Mouse (Mus musculus) A20 (cell line): ENCODE measurements around the gene Camk2n1.

Source experiments
- DNase-seq: peaks from one replicate; pipeline ENCODE4 v3.0.0-alpha.2; 2011; ENCODE audit warnings: low read depth, low spot score

Gene Camk2n1

DNA sequence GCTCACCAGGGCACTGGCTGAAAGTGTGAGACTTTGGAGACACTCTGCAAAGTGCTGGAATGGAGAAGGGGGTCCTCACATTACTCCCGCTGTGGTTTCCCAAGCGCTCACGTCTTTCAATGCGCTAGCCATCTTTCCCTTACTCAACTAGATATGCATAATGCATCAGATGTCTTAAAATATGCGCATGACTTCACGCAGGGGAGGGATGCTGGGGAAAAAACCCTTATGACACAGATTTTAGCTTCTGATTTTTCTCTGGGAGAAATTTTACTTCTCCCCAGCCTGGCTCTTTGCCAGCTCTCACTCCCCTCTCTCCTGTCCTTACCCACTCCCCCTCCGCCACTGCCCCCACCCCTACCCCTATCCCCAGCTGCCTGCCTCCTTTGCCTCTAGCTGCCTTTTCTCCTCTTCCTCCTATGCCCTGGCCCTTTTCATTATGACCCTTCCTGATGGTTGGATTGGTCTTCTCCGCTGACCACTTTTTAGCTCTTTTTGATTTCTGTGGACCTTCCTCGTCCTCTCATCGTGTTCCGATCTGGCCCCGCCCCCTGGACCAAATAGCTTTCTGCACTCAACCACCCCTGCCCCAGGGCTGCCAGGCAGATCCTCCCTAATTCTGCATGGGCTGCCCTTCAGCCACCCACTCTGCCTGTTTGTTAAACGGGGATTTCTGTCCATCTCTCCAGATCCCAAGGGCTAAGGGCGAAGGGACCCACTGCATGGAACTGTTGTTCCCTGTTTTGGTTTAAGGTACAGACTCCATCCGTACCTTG lies 6.1 kb upstream of the Camk2n1 start:
- no peak for DNase-seq

DNA sequence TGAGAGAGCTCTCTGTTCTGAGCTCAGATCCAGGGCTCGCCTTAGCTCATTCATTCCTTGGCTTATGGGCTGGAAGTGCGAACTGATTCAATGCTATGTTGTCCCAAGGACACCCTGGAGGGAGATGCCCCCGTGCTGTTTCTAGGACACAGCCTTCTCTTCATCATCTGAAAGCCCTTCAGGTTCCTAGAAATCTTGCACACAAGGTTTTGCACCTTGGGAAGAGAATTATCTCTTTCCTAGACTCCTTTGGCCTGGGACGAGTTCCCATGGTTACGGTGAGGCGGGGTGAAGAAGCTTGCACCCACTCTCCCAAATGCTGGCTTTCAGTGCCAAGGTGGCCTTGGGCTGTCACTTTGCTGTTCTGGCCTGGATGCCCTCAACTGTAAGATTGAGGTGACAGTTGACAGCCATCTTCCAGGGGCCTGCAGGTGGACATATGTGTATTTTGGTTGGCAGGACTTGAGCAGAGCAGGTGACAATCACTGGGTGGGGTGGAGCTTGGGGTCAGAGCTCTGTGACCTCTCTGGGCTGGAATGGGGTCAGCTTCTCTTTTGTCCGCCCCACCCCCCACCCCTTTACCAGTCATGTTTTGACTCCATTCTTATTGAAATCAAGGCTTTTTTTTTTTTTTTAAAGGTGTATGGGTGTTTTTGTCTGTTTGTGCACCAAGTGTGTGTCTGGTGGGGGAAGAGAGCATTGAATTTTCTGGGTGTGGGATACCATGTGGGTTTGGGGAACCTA lies 5.1 kb upstream of the Camk2n1 start:
- DNase-seq = no peak

DNA sequence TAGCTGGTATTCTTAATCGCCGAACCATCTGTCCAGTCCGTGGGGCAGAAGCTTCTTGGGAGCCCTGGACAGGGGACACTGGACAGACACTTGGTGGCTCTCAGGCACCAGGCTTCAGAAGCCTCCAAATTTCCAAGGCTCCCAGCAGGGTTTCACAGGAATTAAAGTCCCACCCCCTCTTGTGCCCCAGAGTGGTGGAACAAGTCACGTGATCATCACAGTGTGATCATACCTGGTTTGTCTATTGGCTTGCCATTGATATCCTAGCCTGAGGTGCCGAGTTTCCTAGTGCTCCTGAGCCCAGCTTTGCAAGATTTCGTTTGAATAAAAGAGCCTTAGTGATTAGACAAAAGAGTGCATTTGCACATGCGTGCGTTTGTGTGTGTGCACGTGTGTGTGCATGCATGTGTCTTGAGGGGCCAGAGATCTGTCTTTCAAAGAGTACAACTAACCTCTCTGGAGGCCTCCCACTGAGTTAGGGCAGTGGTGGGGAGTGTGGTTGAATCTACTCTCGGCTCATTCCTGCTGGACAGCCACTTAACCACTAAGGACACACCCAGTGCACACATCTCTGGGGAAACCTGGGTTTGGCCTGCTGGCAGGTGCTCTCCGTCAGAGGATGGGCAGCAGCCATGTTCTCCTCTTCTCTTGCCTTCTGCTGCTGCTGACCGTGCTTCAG lies 4.3 kb upstream of the Camk2n1 start:
- no peak for DNase-seq

DNA sequence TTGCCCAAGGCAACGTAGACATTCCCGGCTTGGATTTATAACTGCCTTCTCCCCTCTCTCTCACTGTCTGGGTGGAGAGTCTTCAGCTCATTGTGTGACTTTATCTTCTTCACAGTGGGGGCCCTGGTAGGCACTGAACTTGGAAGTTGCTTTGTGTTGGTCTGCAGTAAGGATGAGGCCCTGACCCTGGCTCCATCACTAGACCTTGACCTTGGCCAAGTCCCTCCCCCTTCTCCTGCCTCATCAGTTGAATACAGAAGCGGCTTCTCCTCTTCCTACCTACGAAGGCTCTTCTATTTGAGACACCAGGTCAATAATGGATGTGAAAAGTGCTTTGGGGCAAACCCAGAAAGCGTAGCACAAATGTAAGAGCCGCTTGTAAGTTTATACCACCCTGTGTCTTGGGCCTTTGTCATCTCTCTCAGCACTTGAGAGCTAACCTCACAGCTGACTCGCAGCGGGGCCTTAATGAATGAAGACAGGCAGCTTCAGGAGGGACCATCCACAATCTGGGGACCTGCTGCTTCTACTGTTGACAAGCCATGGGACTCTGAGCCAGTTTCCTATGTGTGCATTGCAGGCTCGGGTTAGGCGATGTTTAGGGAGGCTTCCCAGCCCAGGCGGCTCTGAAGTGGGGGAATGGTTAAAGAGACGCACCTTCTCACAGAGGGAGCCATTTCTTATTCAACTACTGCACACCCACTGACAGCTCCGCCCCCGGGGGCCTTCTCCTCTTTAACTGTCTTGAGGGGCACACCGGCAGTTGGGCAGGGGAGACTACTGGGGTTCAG lies 1.6 kb upstream of the Camk2n1 start:
- DNase-seq = no peak

DNA sequence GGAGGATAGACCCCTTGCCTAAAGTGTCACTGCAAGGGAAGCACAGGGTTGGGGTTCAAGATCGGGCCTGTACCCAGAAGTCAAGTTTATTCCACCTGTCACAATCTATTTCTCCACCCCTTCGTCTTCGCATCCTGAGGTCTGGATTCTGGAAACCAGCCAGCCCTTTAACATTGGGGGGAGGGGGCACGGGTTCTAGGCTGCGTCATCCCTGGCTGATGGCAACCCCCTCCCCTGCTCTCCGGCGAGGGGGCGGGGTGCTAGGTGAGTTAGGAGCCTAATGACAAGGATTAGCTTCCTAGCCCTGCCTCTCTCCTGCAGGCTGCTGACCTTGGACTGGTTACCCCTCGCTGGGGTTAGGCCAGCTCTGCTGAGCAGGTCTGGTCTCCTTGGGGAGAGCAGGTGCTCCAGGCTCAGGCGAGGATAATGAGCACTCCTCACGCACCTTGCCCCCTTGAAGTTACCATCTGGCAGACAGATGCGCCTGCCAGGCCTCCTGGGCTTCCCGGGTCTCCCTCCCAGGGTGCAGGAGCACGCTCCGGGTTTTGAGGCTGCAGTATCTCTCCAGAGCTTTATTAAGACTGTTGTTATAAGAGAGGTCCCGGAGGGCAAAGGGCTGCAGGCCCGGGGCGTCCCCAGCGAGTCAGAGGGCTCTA lies 889 bp upstream of the Camk2n1 start:
- no peak for DNase-seq

DNA sequence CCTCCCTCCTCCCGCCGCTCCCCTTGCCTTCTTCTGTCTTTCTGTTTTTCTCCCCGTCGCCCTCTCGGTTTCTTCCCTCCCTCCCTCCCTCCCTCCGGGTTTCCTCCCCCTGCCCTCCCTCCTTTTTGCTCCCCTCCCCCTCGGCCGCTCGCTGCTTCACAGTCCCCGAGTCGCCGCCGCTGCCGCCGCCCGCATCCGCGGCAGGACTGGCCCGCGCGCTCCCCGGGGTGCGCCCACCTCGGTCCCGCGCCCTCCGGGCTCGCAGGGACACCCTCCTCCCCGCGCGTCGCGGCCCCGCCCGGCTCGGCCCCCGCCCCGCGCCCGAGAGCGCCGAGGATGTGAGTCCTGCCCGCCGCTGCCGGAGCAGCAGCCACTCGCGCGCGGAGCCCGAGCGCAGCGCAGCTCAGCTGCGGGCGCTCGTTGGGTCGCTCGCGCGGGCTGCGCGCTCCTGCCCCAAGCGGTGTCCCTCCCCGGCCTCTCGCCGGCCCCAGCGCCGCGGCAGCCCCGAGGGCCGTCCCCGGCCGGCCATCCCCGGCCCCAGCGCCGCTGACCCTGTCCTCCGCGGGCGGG lies 542 bp downstream of the Camk2n1 start:
- DNase-seq = no peak

DNA sequence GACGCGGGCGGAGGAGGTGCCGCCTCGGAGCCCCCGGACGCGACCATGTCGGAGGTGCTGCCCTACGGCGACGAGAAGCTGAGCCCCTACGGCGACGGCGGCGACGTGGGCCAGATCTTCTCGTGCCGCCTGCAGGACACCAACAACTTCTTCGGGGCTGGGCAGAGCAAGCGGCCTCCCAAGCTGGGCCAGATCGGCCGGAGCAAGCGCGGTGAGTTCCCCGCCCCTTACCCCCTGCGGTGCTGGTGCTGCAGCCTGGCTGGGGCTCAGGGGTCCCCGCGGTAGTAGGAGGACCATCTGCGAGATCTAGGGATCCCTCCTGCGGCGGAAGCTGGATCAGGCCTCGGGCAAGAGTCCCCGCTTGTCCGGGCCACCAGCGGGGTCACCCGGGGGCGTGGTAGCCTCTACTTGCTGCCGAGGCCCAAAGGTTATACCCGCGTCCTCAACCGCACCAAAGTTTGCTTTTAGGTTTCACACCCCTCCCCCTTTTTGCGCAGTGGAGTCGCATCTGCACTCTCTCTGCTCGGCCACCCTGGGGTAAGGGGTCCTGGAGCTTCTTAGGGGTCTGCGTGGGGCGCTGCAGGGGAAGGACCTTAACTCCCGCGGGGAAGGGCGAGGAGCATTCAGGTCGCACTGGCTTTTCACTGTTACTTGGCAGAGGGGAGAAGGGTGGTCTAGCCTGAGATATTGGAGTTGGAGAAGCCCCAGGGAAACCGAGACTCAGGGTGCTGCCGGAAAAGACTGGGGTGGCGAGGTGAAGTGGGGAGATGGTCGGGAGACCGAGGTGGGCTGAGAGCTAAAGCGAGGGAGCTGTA lies 1.2 kb downstream of the Camk2n1 start:
- DNase-seq = no peak

DNA sequence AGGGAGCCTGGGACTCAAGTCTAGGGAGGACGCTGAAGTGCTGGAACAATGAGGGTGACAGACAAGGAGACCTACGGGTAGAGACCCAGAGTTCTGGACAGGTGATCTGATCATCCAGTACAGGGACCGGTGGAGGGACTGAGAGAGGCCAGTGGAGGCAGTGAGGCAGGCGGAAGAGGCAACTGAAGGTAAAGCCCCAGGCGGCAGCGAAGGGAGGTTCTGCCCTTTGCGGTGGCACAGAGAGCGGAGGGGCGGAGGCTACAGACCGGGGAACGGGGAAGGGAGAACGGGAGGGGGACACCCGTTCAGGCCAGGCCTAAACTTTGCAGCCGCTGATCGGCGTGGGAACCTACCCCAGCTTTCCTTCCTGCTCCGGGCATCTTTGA lies 1.8 kb downstream of the Camk2n1 start:
- no peak for DNase-seq

DNA sequence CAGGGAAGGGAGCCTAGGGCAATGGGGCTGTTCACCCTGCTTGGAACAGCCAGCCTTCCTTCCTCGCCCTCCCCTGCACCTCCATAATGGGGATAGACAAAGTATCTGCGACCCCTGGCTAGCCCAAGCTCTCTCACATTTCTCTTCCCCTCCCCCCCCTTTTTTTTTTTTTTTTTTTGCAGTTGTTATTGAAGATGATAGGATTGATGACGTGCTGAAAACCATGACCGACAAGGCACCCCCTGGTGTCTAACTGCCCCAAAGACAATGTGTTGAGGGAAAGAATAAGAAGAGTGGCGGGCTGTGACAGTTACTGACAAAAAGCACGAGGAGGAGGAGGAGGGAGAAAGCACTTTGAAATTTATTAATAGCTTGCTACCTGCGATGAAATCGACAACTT lies 2.4 kb downstream of the Camk2n1 start:
- DNase-seq = no peak

DNA sequence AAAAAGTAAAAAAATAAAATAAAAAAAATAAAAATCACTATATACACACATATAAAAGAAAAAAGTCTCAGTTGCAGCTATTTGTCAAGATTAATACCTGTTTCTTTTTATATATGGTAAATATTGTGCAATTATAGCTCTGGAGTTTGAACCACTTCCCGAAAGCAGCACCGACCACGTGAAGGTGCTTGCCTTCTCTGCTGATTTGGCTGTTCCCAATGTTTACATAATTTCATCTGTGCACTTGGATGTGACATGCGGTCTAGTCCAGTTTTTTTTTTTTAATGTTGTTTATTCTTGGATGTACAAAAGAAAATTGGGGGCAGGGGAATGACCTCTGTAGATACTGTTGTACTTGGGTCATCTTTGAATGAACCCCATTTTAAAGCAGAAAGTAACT lies 3.0 kb downstream of the Camk2n1 start:
- DNase-seq = no peak

DNA sequence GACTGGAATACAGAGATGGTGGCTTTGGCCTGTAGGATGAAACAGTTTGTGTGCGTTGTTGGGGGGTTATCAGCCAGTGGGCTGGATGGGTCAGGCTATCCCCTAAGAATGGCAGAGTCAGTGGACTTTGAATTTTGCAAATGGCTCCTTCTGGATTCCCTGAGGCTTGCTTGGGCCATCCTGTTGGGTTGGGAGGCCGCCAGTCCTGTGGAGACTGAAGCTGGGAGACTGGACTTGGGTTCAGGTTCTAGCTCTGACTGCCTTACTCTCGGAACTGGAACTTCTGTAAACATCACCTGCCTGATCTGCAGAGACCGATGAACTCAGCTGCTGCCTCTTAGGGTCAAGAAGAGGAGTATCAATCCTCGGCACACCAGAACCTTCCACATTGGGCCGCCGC lies 4.1 kb downstream of the Camk2n1 start:
- DNase-seq = no peak

DNA sequence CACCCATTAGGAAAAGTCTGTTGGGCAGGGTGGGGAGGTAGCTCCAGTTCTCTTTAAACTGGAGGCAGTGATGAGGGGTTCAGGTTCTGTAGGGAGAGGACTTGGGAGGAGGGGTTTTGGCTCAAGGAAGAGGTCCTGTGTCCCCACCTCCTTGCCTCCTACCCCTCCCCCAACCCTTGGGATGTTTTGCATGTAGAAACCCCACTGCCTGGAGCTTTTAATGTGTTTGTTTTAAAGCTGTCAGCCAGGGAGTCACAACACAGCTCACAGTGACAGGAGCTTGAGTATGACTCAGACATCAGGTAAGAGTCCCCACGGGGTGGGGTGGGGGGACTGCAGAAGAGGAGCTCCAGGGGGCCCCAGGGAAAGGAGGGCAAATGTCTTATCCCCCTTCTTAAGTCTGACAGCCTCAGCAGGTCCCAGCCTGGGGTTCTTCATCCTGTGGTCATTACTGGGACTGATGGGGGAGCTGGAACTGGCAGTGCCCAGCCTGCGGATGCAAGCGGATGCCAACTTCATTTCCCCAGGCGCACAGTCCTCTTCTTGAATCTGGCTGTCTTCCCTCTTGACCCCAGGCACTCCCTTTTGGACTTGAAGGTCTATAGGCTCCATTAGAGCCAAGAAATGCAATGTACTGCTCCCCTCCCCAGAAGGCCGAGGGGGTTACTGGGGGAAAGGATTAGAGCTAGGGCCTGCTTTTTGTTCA lies 4.8 kb downstream of the Camk2n1 start:
- DNase-seq = no peak

DNA sequence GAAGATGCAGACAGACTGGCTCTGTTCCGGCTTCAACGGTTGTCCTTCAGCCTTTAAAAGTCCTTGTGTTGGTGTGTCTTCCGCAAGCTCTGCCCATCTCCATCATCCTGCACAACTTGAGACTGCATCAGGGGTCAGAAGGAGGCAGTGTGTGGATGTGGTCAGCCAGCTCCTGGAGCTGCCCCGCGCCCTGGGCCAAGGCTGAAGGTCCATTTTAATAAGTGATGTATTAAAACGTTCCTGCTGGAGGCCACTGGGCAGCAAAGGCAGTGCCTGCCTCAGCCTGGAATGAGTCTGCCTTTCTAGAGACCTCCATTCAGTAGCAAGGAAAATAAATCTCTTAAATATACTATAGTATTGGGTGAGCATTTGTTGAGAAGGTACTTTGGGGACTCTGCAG lies 5.7 kb downstream of the Camk2n1 start:
- no peak for DNase-seq

DNA sequence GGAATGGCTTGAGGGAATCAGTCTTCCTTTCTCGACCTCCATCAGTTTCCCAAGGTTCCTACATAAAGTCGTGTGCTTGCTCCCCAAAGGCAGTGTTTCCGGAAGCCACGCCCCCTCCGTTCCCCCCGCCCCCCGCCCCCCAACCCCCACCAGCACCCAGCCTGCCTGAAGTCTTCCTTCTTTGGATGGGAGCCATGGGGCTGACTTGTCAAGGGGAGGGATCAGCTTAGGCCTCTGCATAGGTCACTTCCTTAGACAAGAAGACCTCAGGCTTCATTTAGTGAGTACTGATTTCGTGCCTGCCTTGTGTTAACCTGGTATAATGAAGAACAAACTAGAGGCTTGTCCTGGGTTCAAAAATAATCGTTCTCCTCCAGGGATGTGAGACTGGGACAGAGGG lies 6.8 kb downstream of the Camk2n1 start:
- DNase-seq = no peak

DNA sequence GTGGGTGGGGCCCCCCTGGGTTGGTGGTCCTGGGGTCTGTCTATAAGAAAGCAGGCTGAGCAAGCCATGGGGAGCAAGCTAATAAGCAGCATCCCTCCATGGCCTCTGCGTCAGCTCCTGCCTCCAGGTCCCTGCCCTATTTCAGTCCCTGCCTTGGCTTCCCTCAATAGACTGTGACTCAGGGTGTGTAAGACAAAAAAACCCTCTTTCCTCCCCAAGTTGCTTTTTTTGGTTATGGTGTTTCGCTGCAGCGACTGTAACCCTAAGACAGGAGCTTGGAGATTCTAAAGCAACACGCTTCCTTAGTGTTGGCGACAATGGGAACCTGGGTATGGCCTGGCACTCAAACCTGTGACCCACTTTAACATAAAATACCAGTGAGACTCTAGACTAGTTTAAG lies 7.4 kb downstream of the Camk2n1 start:
- no peak for DNase-seq

DNA sequence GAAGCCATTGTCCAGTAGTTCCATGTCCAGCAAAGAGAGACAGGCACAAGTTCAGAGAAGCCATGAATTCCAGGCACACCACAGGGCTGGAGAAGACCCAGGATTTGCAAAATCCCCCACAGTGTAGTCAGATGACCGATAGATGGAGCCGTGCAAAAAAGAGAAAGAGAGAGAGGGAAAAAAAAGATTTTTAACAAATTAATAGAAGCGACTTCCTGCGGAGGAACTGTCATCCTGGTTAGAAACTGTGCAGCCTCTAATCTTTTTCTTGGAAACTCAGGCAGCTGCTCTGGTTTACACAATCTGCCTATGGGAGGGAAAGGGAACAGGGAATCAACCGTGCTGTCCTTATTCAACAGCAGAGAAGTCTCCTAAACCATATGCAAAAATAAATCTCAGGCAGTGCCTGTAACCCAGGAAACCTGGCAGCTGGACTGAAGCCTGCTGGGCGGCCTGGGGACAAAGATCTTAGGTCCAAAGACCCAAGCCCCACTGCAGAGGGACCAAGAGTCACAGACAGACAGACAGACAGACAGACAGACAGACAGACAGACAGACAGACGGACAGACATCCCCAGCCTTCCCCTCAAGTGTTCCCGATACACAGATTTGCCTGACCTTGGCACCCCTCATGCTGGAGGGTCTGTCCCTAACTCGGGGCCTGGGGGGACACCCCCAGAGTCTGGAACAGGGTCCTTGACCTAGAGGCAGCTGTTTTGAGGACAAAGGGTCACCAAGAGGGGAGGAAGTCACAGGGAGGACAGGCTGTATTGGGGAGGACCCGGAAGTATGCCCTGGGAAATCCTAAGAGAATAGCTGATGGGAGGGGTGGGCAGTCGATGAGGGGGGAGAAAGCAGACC lies 9.1 kb downstream of the Camk2n1 start:
- no peak for DNase-seq

DNA sequence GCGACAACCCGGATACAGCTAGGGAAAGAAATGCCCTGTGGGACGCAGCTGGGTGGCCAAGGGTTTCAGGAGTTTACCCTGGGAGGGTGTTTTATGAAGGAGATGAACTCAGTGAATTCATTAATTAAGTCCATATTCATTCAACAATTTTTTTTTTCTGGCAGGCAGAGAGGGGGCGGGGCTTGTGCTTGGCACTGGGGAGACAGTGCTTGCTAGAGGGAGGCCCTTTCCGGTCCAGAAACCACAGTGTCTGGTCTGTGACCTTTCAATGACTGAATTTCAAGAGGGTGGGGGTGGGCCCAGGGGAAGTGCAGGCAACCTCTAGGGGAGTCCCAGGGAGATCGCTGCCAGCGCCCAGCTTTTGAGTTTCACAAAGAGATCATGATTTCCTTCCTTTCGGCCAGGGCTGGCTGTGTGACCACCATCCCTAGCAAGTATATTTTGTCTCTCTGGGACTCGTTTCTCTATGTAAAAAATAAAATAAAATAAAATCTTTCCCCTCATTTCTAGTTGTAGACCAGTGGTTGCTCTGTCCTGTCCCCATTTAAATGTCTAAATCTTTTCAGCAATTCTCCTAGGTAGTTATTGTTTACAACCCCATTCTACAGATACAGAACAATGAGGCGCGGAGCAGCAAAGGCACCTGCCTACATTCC lies 9.8 kb downstream of the Camk2n1 start:
- peak; percentile 85 for DNase-seq
